8 mouse cellular contexts compared by ENCODE assay signal in genomic region chr5:8622071-8622595, GRCm38 (mm10). TPM values are rescaled to one million over a fixed set of nuclear protein-coding genes. Genes with fewer than 3 reads are reported as not detected.
A peak's percentile ranks its signal among the peaks of the same experiment; 100 is the strongest.
DNase-seq lines count a peak whose midpoint lies in the region; ATAC-seq and TF ChIP-seq lines count a peak whose summit lies in the region.

No protein-coding gene starts in this region.

- H3K27ac ChIP-seq in ES-E14 (ENCODE audit: insufficient read depth, low read depth, low read length, poor library complexity, severe bottlenecking), result no peak overlapping the region
- peak overlapping the region; percentile 93 for H3K27ac ChIP-seq in forebrain, postnatal 0 days (ENCODE audit: low read depth, low read length)
- H3K27ac ChIP-seq in layer of hippocampus, adult 2 months, result peak overlapping the region; percentile 93
- H3K27ac ChIP-seq in liver, postnatal 0 days (ENCODE audit: low read depth), result no peak overlapping the region
- H3K27ac ChIP-seq in neural tube, embryonic 12.5 days, result peak overlapping the region; percentile 79

- no peaks in the 10 kb centered on the region for H3K36me3 ChIP-seq in ES-E14 (ENCODE audit: control insufficient read depth, insufficient read depth, low read length, poor library complexity, severe bottlenecking)
- H3K36me3 ChIP-seq in forebrain, postnatal 0 days (ENCODE audit: insufficient read depth), result no peaks in the 10 kb centered on the region
- H3K36me3 ChIP-seq in liver, postnatal 0 days (replicated peaks; ENCODE audit: insufficient read depth, low read length), result no peaks in the 10 kb centered on the region
- H3K36me3 ChIP-seq in neural tube, embryonic 12.5 days, result no peaks in the 10 kb centered on the region

- H3K4me3 ChIP-seq in ES-E14 (ENCODE audit: insufficient read depth in 1 of 2, low read depth in 1 of 2, low read length in 2 of 2, poor library complexity in 1 of 2, severe bottlenecking in 1 of 2), result peak overlapping the region; percentile 68 to 82
- peak overlapping the region; percentile 95 for H3K4me3 ChIP-seq in forebrain, postnatal 0 days (ENCODE audit: low read depth, low read length)
- H3K4me3 ChIP-seq in layer of hippocampus, adult 2 months, result peak overlapping the region; percentile 83
- H3K4me3 ChIP-seq in liver, postnatal 0 days (ENCODE audit: low read depth, low read length), result peak overlapping the region; percentile 66
- peak overlapping the region; percentile 86 for H3K4me3 ChIP-seq in neural tube, embryonic 12.5 days

- 0 out of 4 replicates have a peak, but pooled peaks cover 0 to 2% of the 10 kb centered on the region in 2 experiments for H3K4me1 ChIP-seq in ES-E14 (ENCODE audit: control insufficient read depth in 2 of 2, insufficient read depth in 2 of 2, low read length in 2 of 2, poor library complexity in 1 of 2)
- H3K4me1 ChIP-seq in forebrain, postnatal 0 days (ENCODE audit: insufficient read depth), result no peaks in the 10 kb centered on the region
- peaks cover 8% of the 10 kb centered on the region; the same call in 1 of the 2 replicates for H3K4me1 ChIP-seq in liver, postnatal 0 days (ENCODE audit: insufficient read depth)
- H3K4me1 ChIP-seq in neural tube, embryonic 12.5 days, result no peaks in the 10 kb centered on the region

- no peak for TF ChIP-seq EP300 in liver, postnatal 0 days (IDR thresholded peaks at IDR 0.05; ENCODE audit: low read depth)

- TF ChIP-seq CTCF in forebrain, postnatal 0 days (IDR thresholded peaks at IDR 0.05; ENCODE audit: low read depth), result no peak
- no peak for TF ChIP-seq CTCF in layer of hippocampus, adult 2 months (conservative IDR thresholded peaks at IDR 0.05)
- no peak for TF ChIP-seq CTCF in liver, postnatal 0 days (IDR thresholded peaks at IDR 0.05; ENCODE audit: low read depth)

- peak overlapping the region; percentile 61 for H3K9ac ChIP-seq in ES-E14 (ENCODE audit: insufficient read depth, low read depth, low read length, poor library complexity, severe bottlenecking)
- H3K9ac ChIP-seq in forebrain, postnatal 0 days, result peak overlapping the region; percentile 98
- H3K9ac ChIP-seq in liver, postnatal 0 days (replicated peaks), result peak overlapping the region; percentile 51
- peak overlapping the region; percentile 87 for H3K9ac ChIP-seq in neural tube, embryonic 12.5 days

- peak overlapping the region; percentile 68 for H3K4me2 ChIP-seq in forebrain, postnatal 0 days (ENCODE audit: low read depth)
- H3K4me2 ChIP-seq in liver, postnatal 0 days (ENCODE audit: low read depth, low read length), result peak overlapping the region; percentile 98
- peak overlapping the region; percentile 90 for H3K4me2 ChIP-seq in neural tube, embryonic 12.5 days (replicated peaks)

- H3K9me3 ChIP-seq in ES-E14 (ENCODE audit: control insufficient read depth, insufficient read depth, low read depth, low read length), result no peaks in the 10 kb centered on the region
- no peaks in the 10 kb centered on the region for H3K9me3 ChIP-seq in forebrain, postnatal 0 days (ENCODE audit: low read length)
- H3K9me3 ChIP-seq in liver, postnatal 0 days (ENCODE audit: low read length), result no peaks in the 10 kb centered on the region
- H3K9me3 ChIP-seq in neural tube, embryonic 12.5 days, result no peaks in the 10 kb centered on the region

- ATAC-seq in forebrain, postnatal 0 days, result peak; percentile 54
- ATAC-seq in hematopoietic stem cell, adult 5-6 weeks (replicated peaks in 1 of 2; ENCODE audit: insufficient read depth in 1 of 2, low FRiP score in 2 of 2, low TSS enrichment in 1 of 2, low read depth in 1 of 2, poor library complexity in 2 of 2, severe bottlenecking in 2 of 2), result peak; percentile 59 to 68
- peak; percentile 26 for ATAC-seq in liver, postnatal 0 days
- ATAC-seq in neural tube, embryonic 12.5 days (ENCODE audit: low FRiP score, low read depth), result peak; percentile 75

- H3K27me3 ChIP-seq in forebrain, postnatal 0 days (ENCODE audit: insufficient read depth, low read length), result no peaks in the 10 kb centered on the region
- H3K27me3 ChIP-seq in liver, postnatal 0 days (ENCODE audit: insufficient read depth, low read length), result peaks cover 15% of the 10 kb centered on the region
- no peaks in the 10 kb centered on the region for H3K27me3 ChIP-seq in neural tube, embryonic 12.5 days (replicated peaks)

- peak; percentile 30 for DNase-seq in ES-E14 (ENCODE audit: low read depth, low spot score)
- peak; percentile 68 to 74 for DNase-seq in cerebellum, adult 18-20 months
- peak; percentile 71 for DNase-seq in forebrain, postnatal 0 days
- DNase-seq in layer of hippocampus, adult 2 months (ENCODE audit: low spot score in 2 of 2), result peak; percentile 63 to 65
- DNase-seq in liver, postnatal 0 days, result peak; percentile 33
- DNase-seq in testis, postnatal 10 days (ENCODE audit: low spot score), result peak; percentile 62

- 2% methylated on average over 42 of the region's 49 CpGs for WGBS in forebrain, postnatal 0 days
- WGBS in liver, postnatal 0 days (ENCODE audit: insufficient replicate concordance), result under 1% methylated on average over 43 of the region's 49 CpGs
- under 1% methylated on average over 45 of the region's 49 CpGs for WGBS in neural tube, embryonic 12.5 days

- in situ Hi-C loops in ES-E14 (cut with MboI; ENCODE audit: low sequenced_read_pairs in 2 of 2, unreplicated experiment in 2 of 2), result no loop called here

TF ChIP-seq in ES-E14, 5 proteins besides CTCF, POLR2A, EP300 and RAD21:
- TF ChIP-seq MAFK (IDR thresholded peaks at IDR 0.05; ENCODE audit: insufficient read depth, low read depth, low read length) (no peak), ZNF384 (IDR thresholded peaks at IDR 0.05; ENCODE audit: low read depth, low read length) (no peak), HCFC1 (IDR thresholded peaks at IDR 0.05; ENCODE audit: borderline replicate concordance, insufficient read depth, low read length) (0 out of 2 replicates have a peak, but pooled peaks have one; percentile 17), CHD2 (IDR thresholded peaks at IDR 0.05; ENCODE audit: low read depth, low read length) (no peak)

RNA-seq across cellular contexts. Expression of gene Rundc3b, which starts 0.6 kb away (rescaled TPM):
- 2.1 and 2.5 TPM in 2 replicates for total RNA-seq in ES-E14 (2012; rRNA removed)
- total RNA-seq in forebrain, postnatal 0 days (2014; rRNA removed), result 74.2 and 76.7 TPM in 2 replicates
- polyA plus RNA-seq in forebrain, postnatal 0 days (2015; fragmentation: Nextera tagmentation; extraction: Ambion mirVana), result 27.0 and 34.1 TPM in 2 replicates
- 3.9 and 4.2 TPM in 2 replicates for total RNA-seq in hematopoietic stem cell, adult 5-6 weeks (2017)
- total RNA-seq in layer of hippocampus, adult 2 months (2021), result 10 to 100 TPM; 31.8 to 32.7 TPM
- 0.02 and 0.07 TPM in 2 replicates for polyA plus RNA-seq in liver, postnatal 0 days (2015; fragmentation: Nextera tagmentation; extraction: Ambion mirVana)
- 25.9 and 30.2 TPM in 2 replicates for polyA plus RNA-seq in neural tube, embryonic 12.5 days (2016; fragmentation: Nextera tagmentation; extraction: Ambion mirVana)

RNA-seq across cellular contexts. Expression of gene Abcb1a, which starts 37.7 kb away (rescaled TPM):
- 34.1 and 37.3 TPM in 2 replicates for total RNA-seq in ES-E14 (2012; rRNA removed)
- total RNA-seq in forebrain, postnatal 0 days (2014; rRNA removed), result 4.8 and 7.6 TPM in 2 replicates
- 1.9 and 2.2 TPM in 2 replicates for polyA plus RNA-seq in forebrain, postnatal 0 days (2015; fragmentation: Nextera tagmentation; extraction: Ambion mirVana)
- total RNA-seq in hematopoietic stem cell, adult 5-6 weeks (2017), result 3.1 and 5.0 TPM in 2 replicates
- total RNA-seq in layer of hippocampus, adult 2 months (2021), result 10 to 100 TPM; 17.2 to 17.5 TPM
- polyA plus RNA-seq in liver, postnatal 0 days (2015; fragmentation: Nextera tagmentation; extraction: Ambion mirVana), result 1.9 and 2.0 TPM in 2 replicates
- 0.86 and 1.1 TPM in 2 replicates for polyA plus RNA-seq in neural tube, embryonic 12.5 days (2016; fragmentation: Nextera tagmentation; extraction: Ambion mirVana)

Comparison
In these comparisons a context has a peak if more than half of its experiments do, and no peak if none do; other contexts are left out.
1. H3K27ac ChIP-seq: peak in forebrain, postnatal 0 days (single experiment), layer of hippocampus, adult 2 months (single experiment) and neural tube, embryonic 12.5 days (single experiment); none in ES-E14 (single experiment) and liver, postnatal 0 days (single experiment).
2. Peak in every context shown above with its lines, with median percentiles within 50 percentile points of each other: DNase-seq, H3K4me3 ChIP-seq, H3K9ac ChIP-seq, ATAC-seq and H3K4me2 ChIP-seq.